8 mouse cellular contexts compared by ENCODE assay signal in genomic region chr12:74803740-74804512, GRCm38 (mm10).
DNase-seq lines count a peak whose midpoint lies in the region; ATAC-seq and TF ChIP-seq lines count a peak whose summit lies in the region.

No protein-coding gene starts in this region.

- TF ChIP-seq CTCF in lung, adult 2 months (IDR thresholded peaks at IDR 0.05; ENCODE audit: insufficient read depth, low read length) = no peak
- no peak for TF ChIP-seq CTCF in left cerebral cortex, adult 2 months (IDR thresholded peaks at IDR 0.05)
- no peak for TF ChIP-seq CTCF in heart, adult 2 months (IDR thresholded peaks at IDR 0.05)

- H3K4me3 ChIP-seq in lung, embryonic 16.5 days (ENCODE audit: low read length) = no peak overlapping the region
- H3K4me3 ChIP-seq in lung, adult 2 months (replicated peaks; ENCODE audit: extremely low read depth, low read depth, low read length) = no peak overlapping the region
- no peak overlapping the region for H3K4me3 ChIP-seq in left cerebral cortex, adult 2 months
- no peak overlapping the region for H3K4me3 ChIP-seq in heart, adult 2 months

- H3K9me3 ChIP-seq in lung, embryonic 16.5 days (ENCODE audit: control insufficient read depth, low read length) = no peaks in the 10 kb centered on the region

- H3K4me1 ChIP-seq in lung, embryonic 16.5 days (replicated peaks; ENCODE audit: control insufficient read depth, insufficient read depth, low read length) = no peaks in the 10 kb centered on the region
- no peaks in the 10 kb centered on the region for H3K4me1 ChIP-seq in lung, adult 2 months (ENCODE audit: control insufficient read depth, insufficient read depth, low read length)
- no peaks in the 10 kb centered on the region for H3K4me1 ChIP-seq in heart, adult 2 months (ENCODE audit: control insufficient read depth, insufficient read depth, low read length)

- no peaks in the 10 kb centered on the region for H3K79me2 ChIP-seq in heart, adult 2 months (replicated peaks; ENCODE audit: control insufficient read depth, insufficient read depth, low read length)

- H3K9ac ChIP-seq in lung, embryonic 16.5 days (ENCODE audit: low read length) = no peak overlapping the region
- H3K9ac ChIP-seq in heart, adult 2 months (ENCODE audit: low read depth, low read length) = no peak overlapping the region

- intact Hi-C loops in left cerebral cortex, adult 2 months (cut with DNase I) = no loop called here
- intact Hi-C loops in heart, adult 2 months (cut with DNase I) = no loop called here

- WGBS in lung, embryonic 16.5 days = 57% methylated on average over 13 of the region's 13 CpGs
- 51% methylated on average over 13 of the region's 13 CpGs for WGBS in lung, adult 2 months
- WGBS in heart, adult 2 months = 52% methylated on average over 13 of the region's 13 CpGs

- no peaks in the 10 kb centered on the region for H3K36me3 ChIP-seq in lung, embryonic 16.5 days (ENCODE audit: control insufficient read depth, insufficient read depth, low read length)
- H3K36me3 ChIP-seq in heart, adult 2 months (ENCODE audit: control insufficient read depth, insufficient read depth, low read length) = no peaks in the 10 kb centered on the region

- H3K27ac ChIP-seq in lung, embryonic 16.5 days (ENCODE audit: low read length) = no peak overlapping the region
- no peak overlapping the region for H3K27ac ChIP-seq in left cerebral cortex, adult 2 months
- no peak overlapping the region for H3K27ac ChIP-seq in heart, adult 2 months

- no peak for DNase-seq in cerebellum, adult 9-10 months
- no peak for DNase-seq in lung, adult 2 months
- peak; percentile 21 for DNase-seq in fat pad, adult 2 months (ENCODE audit: extremely low read depth, low read depth, low spot score)
- DNase-seq in left cerebral cortex, adult 2 months (ENCODE audit: extremely low spot score in 1 of 2, low spot score in 2 of 2) = no peak
- DNase-seq in heart, adult 2 months = no peak

- H3K4me2 ChIP-seq in lung, embryonic 16.5 days (ENCODE audit: low read depth, low read length) = no peak overlapping the region

- no peak for TF ChIP-seq POLR2A in lung, adult 2 months (IDR thresholded peaks at IDR 0.05; ENCODE audit: borderline replicate concordance, extremely low read depth, low read depth, low read length)
- TF ChIP-seq POLR2A in heart, adult 2 months (IDR thresholded peaks at IDR 0.05; ENCODE audit: insufficient read depth, low read depth, low read length) = no peak

- ATAC-seq in cerebellum, adult (ENCODE audit: insufficient number of reproducible peaks, low FRiP score, low TSS enrichment) = peak; percentile 74
- ATAC-seq in lung, embryonic 16.5 days (ENCODE audit: low read depth) = 0 out of 2 replicates have a peak, but pooled peaks have one; percentile 49
- ATAC-seq in megakaryocyte progenitor cell, adult 5-6 weeks (replicated peaks; ENCODE audit: poor library complexity) = peak; percentile 66

- no peak for TF ChIP-seq EP300 in heart, adult 2 months (IDR thresholded peaks at IDR 0.05; ENCODE audit: insufficient read depth, low read depth, low read length)

- no peaks in the 10 kb centered on the region for H3K27me3 ChIP-seq in lung, embryonic 16.5 days (ENCODE audit: control insufficient read depth, insufficient read depth, low read depth, low read length)
- H3K27me3 ChIP-seq in heart, adult 2 months (ENCODE audit: control insufficient read depth, insufficient read depth, low read length) = no peaks in the 10 kb centered on the region
